Mouse (Mus musculus) adrenal gland, adult 18-20 months (tissue): ENCODE data around the gene Gldn. TPM values are rescaled to one million over a fixed set of nuclear protein-coding genes. Genes with fewer than 3 reads are reported as not detected.

Source experiments
- total RNA-seq, 2 experiments: library from RNA; stranded (reverse); gene quantifications; 1 replicate in 1 of 2; 2 replicates in 1 of 2; pipeline ENCODE4 v1.2.3; 2021

Gene Gldn
- total RNA-seq, 2 experiments from 2014 or later, result 6.5 to 14.9 TPM

Other genes with a start within 250 kb of the Gldn start
- under 1 TPM; 0.10 to 0.17 TPM for gene Tnfaip8l3, start 218.1 kb upstream of the Gldn start, total RNA-seq
- gene Cyp19a1, start 18.4 kb upstream of the Gldn start, total RNA-seq, result not detected
- gene Dmxl2, start 215.1 kb downstream of the Gldn start, total RNA-seq, result 10 to 100 TPM; 12.9 to 15.1 TPM